Mouse (Mus musculus): ENCODE data around the gene Txndc5.

DNA sequence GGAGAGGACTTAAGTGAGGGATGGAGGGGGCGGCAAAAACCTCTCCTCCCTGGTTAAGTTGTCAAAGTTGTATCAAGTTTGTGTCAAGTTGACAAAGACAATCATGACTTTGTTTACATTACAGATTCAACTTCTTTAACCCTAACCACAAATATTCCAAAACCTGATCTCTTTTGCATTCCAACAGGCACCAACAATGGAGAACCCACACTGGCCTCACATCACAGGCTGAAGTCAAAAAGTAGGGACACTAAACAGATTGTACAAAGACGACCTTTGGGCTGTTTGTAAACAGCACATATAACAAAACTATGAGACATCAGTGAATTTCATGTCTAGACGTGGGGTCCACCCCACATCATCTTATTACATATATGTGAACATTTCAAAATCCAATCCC lies 12.8 kb downstream of the Txndc5 start:
- TF ChIP-seq CHD2 (IDR thresholded peaks at IDR 0.05; ENCODE audit: low read depth, low read length) (no peak), MAFK (IDR thresholded peaks at IDR 0.05; ENCODE audit: insufficient read depth, low read depth, low read length) (no peak)
